Mouse (Mus musculus) limb, embryonic 10.5 days (tissue): Measurements from ENCODE around the gene Sumo2. TPM values are rescaled to one million over a fixed set of nuclear protein-coding genes. Genes with fewer than 3 reads are reported as not detected.
A peak's percentile ranks its signal among the peaks of the same experiment; 100 is the strongest.
"Not testable (repeated sequence)": the region's sequence is repeated elsewhere in the genome, so short reads cannot be mapped to it uniquely, and the experiment has no call there.

Source experiments
- DNase-seq: peaks from one replicate; pipeline ENCODE4 v3.0.0-alpha.2; 2017; ENCODE audit warnings: low spot score
- H3K27ac ChIP-seq: fragments of 300-500 bp; sonication (generic); 2 replicates; pipeline ENCODE4 v1.5.1; 2016; ENCODE audit warnings: mild to moderate bottlenecking
- H3K27me3 ChIP-seq: fragments of 300-500 bp; sonication (generic); 2 replicates; pipeline ENCODE4 v1.6.1; 2016; ENCODE audit warnings: low read depth, mild to moderate bottlenecking; ENCODE audit not compliant: poor library complexity, severe bottlenecking
- H3K36me3 ChIP-seq: fragments of 300-500 bp; sonication (generic); 2 replicates; pipeline ENCODE4 v1.6.1; 2016; ENCODE audit warnings: mild to moderate bottlenecking, moderate library complexity
- H3K4me1 ChIP-seq: fragments of 300-500 bp; sonication (generic); 2 replicates; pipeline ENCODE4 v1.6.1; 2016
- H3K4me3 ChIP-seq: fragments of 300-500 bp; sonication (generic); 2 replicates; pipeline ENCODE4 v1.5.1; 2016; ENCODE audit warnings: mild to moderate bottlenecking, moderate library complexity
- H3K9me3 ChIP-seq: fragments of 300-500 bp; sonication (generic); replicated peaks from 2 replicates; pipeline ENCODE4 v1.6.1; 2016; ENCODE audit warnings: mild to moderate bottlenecking
- WGBS: fragments of 180-500 bp; shearing (Covaris S2); methylation state at CpG from one replicate; pipeline ENCODE4 v1.1.7; 2016; 5-methylcytosine and 5-hydroxymethylcytosine counted together
- polyA plus RNA-seq: library from polyadenylated mRNA; unstranded; fragments of >200 nt; fragmentation: Nextera tagmentation; extraction: Ambion mirVana; gene quantifications from 2 replicates; pipeline ENCODE4 v1.2.1, GENCODE M21; 2016

The Sumo2 gene
- polyA plus RNA-seq, 1 experiment from 2014 or later: 1,406 TPM

DNA sequence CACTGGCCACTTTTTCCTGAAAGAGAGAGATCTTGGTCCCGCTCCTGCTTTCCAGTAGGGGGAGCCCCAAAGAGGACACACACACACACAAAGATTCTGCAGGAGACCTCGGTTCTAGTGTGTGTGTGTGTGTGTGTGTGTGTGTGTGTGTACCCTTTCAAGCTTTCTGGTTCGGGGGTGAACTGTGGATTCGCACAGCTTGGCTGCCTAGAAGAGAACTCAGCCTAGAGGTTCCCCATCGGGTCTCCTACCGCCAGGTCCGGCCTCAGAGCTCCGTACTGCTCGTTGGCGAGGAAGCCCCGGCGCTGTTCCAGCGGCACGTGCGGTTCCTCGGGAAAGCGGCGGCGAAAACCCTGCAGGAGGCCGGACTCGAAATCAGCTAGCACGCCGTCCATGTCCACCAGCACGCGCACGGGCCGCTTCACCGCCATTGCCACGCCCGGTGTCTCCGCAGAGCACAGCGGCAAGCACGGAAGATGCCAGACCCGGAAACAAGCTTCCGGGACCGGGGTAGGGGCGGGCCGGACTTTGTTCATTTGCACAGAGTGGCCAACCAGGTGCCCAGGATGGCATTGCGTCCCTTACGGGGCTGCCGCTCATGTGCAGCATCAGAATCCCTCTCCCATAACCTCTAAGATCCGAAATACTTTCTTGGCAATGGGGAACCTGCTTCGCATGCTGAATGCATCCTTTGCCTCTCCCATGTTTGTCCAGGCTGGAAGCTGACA lies 44.6 kb downstream of the Sumo2 start, which contains the start of gene Nt5c:
Gene Nt5c, minus strand, starts transcription at position 507 of the 728 bp plus-strand sequence.
- peak within 1 kb of the TSS; percentile 89 for H3K27ac ChIP-seq

DNA sequence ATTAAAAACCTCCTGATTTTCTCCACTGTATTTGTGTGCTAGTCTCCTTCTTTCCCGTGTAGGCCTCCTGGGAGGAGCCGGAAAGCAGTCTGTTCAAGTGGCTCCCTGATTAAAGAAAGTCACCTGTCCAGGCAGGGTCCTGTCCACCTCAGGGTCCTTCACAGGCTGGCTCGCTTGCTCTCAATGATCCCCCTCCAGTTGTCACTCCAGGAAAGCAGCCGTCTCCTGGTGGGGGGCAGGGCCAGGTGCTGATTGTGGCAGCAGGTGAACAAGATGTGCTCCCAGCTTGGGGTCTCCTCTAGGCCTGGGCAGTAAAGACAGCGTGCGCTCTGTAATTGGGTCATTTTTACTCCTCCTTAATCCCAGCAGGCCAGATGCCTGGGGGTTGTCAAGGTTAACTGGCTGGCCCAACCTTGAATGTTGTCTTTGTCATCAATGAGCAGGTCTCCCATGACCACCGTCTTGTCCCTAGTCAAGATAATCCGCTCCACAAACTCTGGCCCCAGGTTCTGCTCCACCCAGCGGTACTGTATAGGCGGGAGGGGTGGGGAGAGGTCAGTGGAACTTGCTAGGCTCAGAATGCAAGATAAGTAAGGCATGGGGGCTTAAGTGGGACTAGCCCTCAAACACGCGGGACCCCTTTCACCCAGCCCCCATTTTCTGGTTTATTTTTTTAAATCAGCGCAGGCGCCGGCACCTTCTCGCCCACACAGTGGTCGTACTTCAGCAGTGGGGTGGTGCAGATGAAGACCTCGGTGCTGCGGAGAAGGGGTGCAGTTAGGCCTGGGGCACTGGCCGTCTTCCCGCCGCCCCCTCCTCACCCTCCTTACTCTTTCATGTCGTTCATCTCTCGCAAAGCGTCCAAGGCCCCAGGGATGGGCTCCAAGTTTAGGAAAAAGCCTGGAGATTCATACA lies 45.4 kb downstream of the Sumo2 start:
- DNase-seq: peak; percentile 79
- Histone ChIP-seq H3K27ac (peak overlapping the region; percentile 89), H3K4me1 (peaks cover 26% of the 10 kb centered on the region), H3K36me3 (peaks cover 27% of the 10 kb centered on the region), H3K9me3 (no peaks in the 10 kb centered on the region), H3K4me3 (peak overlapping the region; percentile 78), H3K27me3 (peaks cover 7% of the 10 kb centered on the region; the same call in 1 of the 2 replicates)
- WGBS: 31% methylated on average over 25 of the region's 25 CpGs

More for the DNA sequence above, 44.6 kb downstream of the Sumo2 start, which contains the start of gene Nt5c:
- Histone ChIP-seq H3K4me3 (peak within 1 kb of the TSS; percentile 78), H3K9me3 (no peaks in the 10 kb centered on the region), H3K36me3 (peaks cover 25% of the 10 kb centered on the region), H3K27me3 (peaks cover 7% of the 10 kb centered on the region; the same call in 1 of the 2 replicates), H3K4me1 (peaks cover 26% of the 10 kb centered on the region)
- DNase-seq: peak; percentile 86
- under 1% methylated on average over 43 of the region's 43 CpGs for WGBS

DNA sequence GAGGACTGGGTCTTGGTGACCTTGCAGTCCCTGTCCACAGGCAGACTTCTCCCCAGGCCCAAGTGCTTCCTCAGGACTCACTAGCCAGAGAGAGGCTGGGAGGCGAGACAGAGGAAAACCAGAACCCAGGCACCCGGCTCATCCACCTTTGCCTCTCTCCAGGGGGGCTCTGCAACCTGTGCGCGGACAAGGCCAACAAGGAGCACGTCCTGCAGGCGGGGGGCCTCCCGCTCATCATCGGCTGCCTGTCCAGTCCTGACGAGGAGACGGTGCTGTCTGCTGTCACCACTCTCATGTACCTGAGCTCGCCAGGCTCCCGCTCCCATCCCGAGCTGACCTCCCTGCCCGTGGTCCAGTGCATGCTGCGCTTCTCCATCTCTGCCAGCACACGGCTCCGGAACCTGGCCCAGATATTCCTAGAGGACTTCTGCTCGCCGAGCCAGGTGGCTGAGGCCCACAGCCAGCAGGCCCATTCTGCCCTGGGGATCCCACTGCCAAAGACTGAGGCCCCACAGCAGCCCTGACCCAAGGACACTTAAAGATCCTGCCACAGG lies 47.4 kb downstream of the Sumo2 start:
- Histone ChIP-seq H3K4me3 (no peak overlapping the region), H3K9me3 (no peaks in the 10 kb centered on the region), H3K36me3 (peaks cover 27% of the 10 kb centered on the region), H3K27ac (no peak overlapping the region), H3K4me1 (peaks cover 34% of the 10 kb centered on the region), H3K27me3 (peaks cover 7% of the 10 kb centered on the region; the same call in 1 of the 2 replicates)
- DNase-seq: no peak
- whole genome bisulfite sequencing: 87% methylated on average over 19 of the region's 19 CpGs

DNA sequence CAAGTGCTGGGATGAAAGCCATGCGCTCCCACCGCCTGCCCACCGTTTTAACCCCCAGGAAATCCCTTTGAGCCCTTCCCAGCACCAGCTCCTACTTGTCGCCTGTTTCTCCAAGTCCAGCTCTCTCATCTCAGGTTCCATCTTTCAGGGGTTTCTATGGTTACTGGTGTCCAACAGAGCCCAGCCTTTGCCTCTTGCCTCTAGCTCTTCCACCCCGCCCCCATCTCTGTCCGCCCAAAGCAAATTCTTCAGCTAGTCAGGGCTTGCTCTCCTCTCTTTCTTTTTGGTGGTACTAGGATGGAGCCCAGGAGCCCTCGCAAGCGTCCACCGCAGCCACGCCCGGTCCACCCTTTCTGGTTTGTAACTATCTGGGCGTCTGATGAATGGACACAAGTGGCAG lies 50.9 kb downstream of the Sumo2 start:
- 68% methylated on average over 12 of the region's 12 CpGs for WGBS
- H3K4me3 ChIP-seq: no peak overlapping the region

DNA sequence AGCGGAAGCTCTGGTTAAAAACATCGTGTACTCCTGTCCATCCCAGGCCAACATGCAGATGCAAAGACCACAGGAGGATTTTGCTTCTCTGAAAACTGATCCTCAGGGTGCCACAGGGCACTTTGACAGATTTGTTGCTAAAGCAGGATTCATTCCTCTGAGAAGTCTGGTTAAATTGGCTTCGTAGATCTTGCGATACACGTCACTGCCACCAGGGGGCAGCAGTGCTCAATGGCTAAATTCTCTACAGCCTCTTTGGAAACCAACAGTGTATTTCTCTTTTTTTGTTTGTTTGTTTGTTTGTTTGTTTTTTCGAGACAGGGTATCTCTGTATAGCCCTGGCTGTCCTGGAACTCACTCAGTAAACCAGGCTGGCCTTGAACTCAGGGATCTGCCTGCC lies 52.4 kb downstream of the Sumo2 start:
- H3K9me3 ChIP-seq: no peaks in the 10 kb centered on the region
- no peaks in the 10 kb centered on the region for H3K27me3 ChIP-seq
- no peak overlapping the region for H3K4me3 ChIP-seq
- WGBS: 17% methylated on average over 6 of the region's 6 CpGs
- peaks cover 8% of the 10 kb centered on the region; the same call in 1 of the 2 replicates for H3K4me1 ChIP-seq
- DNase-seq: peak; percentile 89
- peaks cover 15% of the 10 kb centered on the region for H3K36me3 ChIP-seq
- H3K27ac ChIP-seq: no peak overlapping the region

More for the DNA sequence above, 50.9 kb downstream of the Sumo2 start:
- Histone ChIP-seq H3K36me3 (peaks cover 25% of the 10 kb centered on the region), H3K27me3 (no peaks in the 10 kb centered on the region), H3K9me3 (no peaks in the 10 kb centered on the region), H3K4me1 (peaks cover 10% of the 10 kb centered on the region), H3K27ac (no peak overlapping the region)
- no peak for DNase-seq

- Histone ChIP-seq H3K4me1 (peaks cover 8% of the 10 kb centered on the region; the same call in 1 of the 2 replicates), H3K27me3 (no peaks in the 10 kb centered on the region), H3K36me3 (peaks cover 11% of the 10 kb centered on the region), H3K4me3 (no peak overlapping the region), H3K27ac (no peak overlapping the region), H3K9me3 (no peaks in the 10 kb centered on the region)
- 78% methylated on average over 11 of the region's 11 CpGs for WGBS
- no peak for DNase-seq
These were observed 52.8 kb downstream of the Sumo2 start for GRCm38 (mm10) chr11:115483278-115483677.

DNA sequence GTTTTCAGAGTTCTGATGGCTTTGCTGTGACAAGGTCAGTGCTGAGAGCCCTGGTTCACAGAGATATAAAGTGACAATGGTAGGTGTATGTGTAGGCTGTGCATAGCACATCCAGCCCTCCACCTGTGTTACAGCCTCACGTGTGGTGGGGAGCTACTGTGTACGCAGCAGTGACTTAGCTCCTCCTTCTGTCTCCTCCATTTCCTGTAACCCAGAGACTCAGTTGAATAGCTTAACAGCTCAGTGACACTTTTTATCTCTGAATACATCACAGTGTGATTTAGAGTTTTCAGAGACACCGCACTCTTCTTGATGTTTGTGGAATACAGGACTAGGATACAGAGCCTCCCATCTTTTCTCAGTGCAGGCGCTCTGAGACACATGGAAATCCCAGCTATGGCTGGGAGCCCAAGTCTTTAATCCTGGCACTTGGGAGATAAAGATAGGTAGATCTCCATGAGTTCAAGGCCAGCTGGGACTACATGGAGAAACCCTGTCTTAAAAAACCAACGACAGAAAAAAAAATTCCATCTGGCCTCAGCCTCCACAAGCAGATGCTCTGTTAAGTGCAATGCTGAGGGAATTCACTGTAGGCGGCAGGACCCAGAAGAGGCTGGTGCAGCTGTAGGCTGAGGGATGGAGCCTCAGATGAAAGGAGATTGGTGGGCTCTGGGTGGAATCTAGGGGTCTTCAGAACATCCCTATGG lies 54.4 kb downstream of the Sumo2 start:
- peaks cover 12% of the 10 kb centered on the region for H3K4me1 ChIP-seq
- H3K36me3 ChIP-seq: peaks cover 11% of the 10 kb centered on the region
- WGBS: 85% methylated on average over 6 of the region's 6 CpGs
- H3K4me3 ChIP-seq: no peak overlapping the region
- DNase-seq: no peak
- H3K27ac ChIP-seq: no peak overlapping the region
- no peaks in the 10 kb centered on the region for H3K27me3 ChIP-seq
- H3K9me3 ChIP-seq: no peaks in the 10 kb centered on the region

DNA sequence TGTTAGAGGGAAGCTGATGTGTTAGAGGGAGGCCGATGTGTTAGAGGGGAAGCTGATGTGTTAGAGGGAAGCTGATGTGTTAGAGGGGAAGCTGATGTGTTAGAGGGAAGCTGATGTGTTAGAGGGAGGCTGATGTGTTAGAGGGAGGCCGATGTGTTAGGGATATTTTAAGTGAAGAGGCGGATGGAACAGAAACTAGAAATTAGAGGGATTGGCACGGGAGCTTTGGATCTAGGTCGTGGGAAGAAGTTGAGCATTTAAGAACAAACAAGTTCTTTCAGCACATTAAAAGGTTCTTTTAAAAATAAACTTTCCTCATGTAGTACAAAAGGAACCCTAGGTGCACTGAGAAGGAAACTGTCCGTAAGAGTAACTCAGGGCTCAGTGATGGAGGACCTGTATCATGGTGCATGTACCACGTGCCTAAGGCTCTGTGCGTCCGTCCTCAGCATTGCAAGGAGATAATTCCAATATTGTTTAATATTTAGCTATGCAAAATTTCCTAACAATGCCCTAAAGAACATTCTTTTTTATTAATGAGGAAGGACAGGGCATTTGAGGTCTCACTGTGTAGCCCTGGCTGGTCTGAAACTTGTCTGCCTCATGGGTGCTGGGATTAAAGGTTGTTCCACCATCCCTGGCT lies 57.7 kb downstream of the Sumo2 start:
- peaks cover 35% of the 10 kb centered on the region for H3K4me1 ChIP-seq

DNA sequence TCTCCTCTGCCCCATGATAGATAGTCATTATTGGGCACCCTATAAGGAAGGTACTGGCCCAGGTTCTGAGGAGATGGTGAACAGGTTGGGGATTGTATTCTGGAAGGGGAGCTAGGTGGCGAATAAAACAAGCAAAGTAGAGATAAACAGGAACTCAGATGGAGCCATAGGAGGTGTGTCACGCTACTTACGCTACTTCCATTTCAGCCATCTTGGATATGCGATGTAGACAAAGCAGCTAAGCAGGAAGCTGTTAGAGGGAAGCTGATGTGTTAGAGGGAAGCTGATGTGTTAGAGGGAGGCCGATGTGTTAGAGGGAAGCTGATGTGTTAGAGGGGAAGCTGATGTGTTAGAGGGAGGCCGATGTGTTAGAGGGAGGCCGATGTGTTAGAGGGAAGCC lies 58.7 kb downstream of the Sumo2 start:
- not testable (repeated sequence) for H3K27me3 ChIP-seq, H3K4me3 ChIP-seq, H3K27ac ChIP-seq, DNase-seq, H3K36me3 ChIP-seq, H3K9me3 ChIP-seq
- 85% methylated on average over 7 of the region's 7 CpGs for WGBS
- peaks cover 40% of the 10 kb centered on the region for H3K4me1 ChIP-seq

More for the DNA sequence above, 57.7 kb downstream of the Sumo2 start:
- peaks cover 5% of the 10 kb centered on the region for H3K36me3 ChIP-seq
- DNase-seq: no peak
- H3K9me3 ChIP-seq: no peaks in the 10 kb centered on the region
- WGBS: 88% methylated on average over 9 of the region's 9 CpGs
- no peak overlapping the region for H3K27ac ChIP-seq
- H3K4me3 ChIP-seq: no peak overlapping the region
- H3K27me3 ChIP-seq: no peaks in the 10 kb centered on the region

DNA sequence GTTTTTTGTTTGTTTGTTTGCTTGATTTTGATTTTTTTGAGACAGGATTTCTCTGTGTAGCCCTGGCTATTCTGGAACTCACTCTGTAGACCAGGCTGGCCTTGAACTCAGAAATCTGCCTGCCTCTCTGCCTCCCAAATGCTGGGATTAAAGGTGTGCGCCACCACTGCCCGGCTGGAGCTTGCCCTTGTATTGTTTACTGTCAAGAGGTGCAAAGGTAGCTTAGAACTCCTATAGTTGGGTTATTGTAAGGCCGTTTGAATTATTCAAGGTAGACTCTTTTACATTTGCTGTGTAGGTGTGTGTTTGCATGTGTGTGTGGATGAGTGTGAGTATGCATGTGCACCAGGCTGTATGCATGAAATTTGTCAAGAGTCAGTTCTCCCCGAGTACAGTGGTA lies 59.4 kb downstream of the Sumo2 start:
- not testable (repeated sequence) for H3K9me3 ChIP-seq, H3K36me3 ChIP-seq, DNase-seq, H3K27me3 ChIP-seq, H3K27ac ChIP-seq
- peaks cover 42% of the 10 kb centered on the region for H3K4me1 ChIP-seq
- peak overlapping the region; percentile 85; the same call in 1 of the 2 replicates for H3K4me3 ChIP-seq
- 88% methylated on average over 4 of the region's 4 CpGs for WGBS

- Histone ChIP-seq H3K9me3 (no peaks in the 10 kb centered on the region), H3K27me3 (no peaks in the 10 kb centered on the region), H3K4me3 (peak overlapping the region; percentile 85), H3K4me1 (peaks cover 42% of the 10 kb centered on the region), H3K36me3 (peaks cover 5% of the 10 kb centered on the region), H3K27ac (peak overlapping the region; percentile 85)
- DNase-seq: no peak
- 5% methylated on average over 28 of the region's 28 CpGs for WGBS
These were observed 60.3 kb downstream of the Sumo2 start for GRCm38 (mm10) chr11:115475758-115476237.
